Mouse (Mus musculus) intestine, postnatal 0 days (tissue): ENCODE results near the gene Fam78a. TPM values are rescaled to one million over a fixed set of nuclear protein-coding genes. Genes with fewer than 3 reads are reported as not detected.
A peak's percentile ranks its signal among the peaks of the same experiment; 100 is the strongest.

Experiments
- ATAC-seq: fragments of 200-750 bp; cut with Nextera tagmentation; 2 replicates; pipeline ENCODE4 v1.8.0; 2017; ENCODE audit warnings: mild to moderate bottlenecking, moderate TSS enrichment, moderate library complexity
- H3K27ac ChIP-seq: fragments of 300-500 bp; sonication (generic); 2 replicates; pipeline ENCODE4 v1.5.1; 2014; ENCODE audit warnings: mild to moderate bottlenecking, low read depth, low read length, moderate library complexity
- H3K27me3 ChIP-seq: fragments of 300-500 bp; sonication (generic); replicated peaks from 2 replicates; pipeline ENCODE4 v1.6.1; 2014; ENCODE audit warnings: low read length, mixed read lengths; ENCODE audit not compliant: control insufficient read depth, insufficient read depth
- H3K36me3 ChIP-seq: fragments of 300-500 bp; sonication (generic); 2 replicates; pipeline ENCODE4 v1.6.1; 2014; ENCODE audit warnings: mild to moderate bottlenecking, moderate library complexity; ENCODE audit not compliant: control insufficient read depth, insufficient read depth
- H3K4me1 ChIP-seq: fragments of 300-500 bp; sonication (generic); replicated peaks from 2 replicates; pipeline ENCODE4 v1.6.1; 2014; ENCODE audit warnings: antibody characterized with exemption, low read length, mixed read lengths; ENCODE audit not compliant: control insufficient read depth, insufficient read depth
- H3K4me2 ChIP-seq: fragments of 300-500 bp; sonication (generic); replicated peaks from 2 replicates; pipeline ENCODE4 v1.6.1; 2014; ENCODE audit warnings: low read depth, mild to moderate bottlenecking, moderate library complexity
- H3K4me3 ChIP-seq: fragments of 300-500 bp; sonication (generic); 2 replicates; pipeline ENCODE4 v1.5.1; 2014; ENCODE audit warnings: low read depth, low read length
- H3K9ac ChIP-seq: fragments of 300-500 bp; sonication (generic); 2 replicates; pipeline ENCODE4 v1.6.1; 2014; ENCODE audit warnings: mild to moderate bottlenecking, low read depth, low read length
- H3K9me3 ChIP-seq: fragments of 300-500 bp; sonication (generic); 2 replicates; pipeline ENCODE4 v1.6.1; 2016; ENCODE audit warnings: mixed run types; ENCODE audit not compliant: control insufficient read depth
- CTCF ChIP-seq: sonication (generic); IDR thresholded peaks from 2 replicates; pipeline ENCODE4 v1.5.1; 2016; ENCODE audit warnings: low read depth, mild to moderate bottlenecking, control low read depth, antibody characterized with exemption, moderate library complexity
- WGBS: fragments of 180-500 bp; shearing (Covaris S2); extraction: QIAGEN DNeasy Blood & Tissue Kit; methylation state at CpG from one replicate; pipeline ENCODE4 v1.1.7; 2014; 5-methylcytosine and 5-hydroxymethylcytosine counted together
- polyA plus RNA-seq: library from polyadenylated mRNA; unstranded; fragments of >200 nt; fragmentation: Nextera tagmentation; extraction: Ambion mirVana; gene quantifications from 2 replicates; pipeline ENCODE4 v1.2.1, GENCODE M21; 2015

Gene Fam78a
- polyA plus RNA-seq, 1 experiment from 2014 or later, result 6.2 TPM

DNA sequence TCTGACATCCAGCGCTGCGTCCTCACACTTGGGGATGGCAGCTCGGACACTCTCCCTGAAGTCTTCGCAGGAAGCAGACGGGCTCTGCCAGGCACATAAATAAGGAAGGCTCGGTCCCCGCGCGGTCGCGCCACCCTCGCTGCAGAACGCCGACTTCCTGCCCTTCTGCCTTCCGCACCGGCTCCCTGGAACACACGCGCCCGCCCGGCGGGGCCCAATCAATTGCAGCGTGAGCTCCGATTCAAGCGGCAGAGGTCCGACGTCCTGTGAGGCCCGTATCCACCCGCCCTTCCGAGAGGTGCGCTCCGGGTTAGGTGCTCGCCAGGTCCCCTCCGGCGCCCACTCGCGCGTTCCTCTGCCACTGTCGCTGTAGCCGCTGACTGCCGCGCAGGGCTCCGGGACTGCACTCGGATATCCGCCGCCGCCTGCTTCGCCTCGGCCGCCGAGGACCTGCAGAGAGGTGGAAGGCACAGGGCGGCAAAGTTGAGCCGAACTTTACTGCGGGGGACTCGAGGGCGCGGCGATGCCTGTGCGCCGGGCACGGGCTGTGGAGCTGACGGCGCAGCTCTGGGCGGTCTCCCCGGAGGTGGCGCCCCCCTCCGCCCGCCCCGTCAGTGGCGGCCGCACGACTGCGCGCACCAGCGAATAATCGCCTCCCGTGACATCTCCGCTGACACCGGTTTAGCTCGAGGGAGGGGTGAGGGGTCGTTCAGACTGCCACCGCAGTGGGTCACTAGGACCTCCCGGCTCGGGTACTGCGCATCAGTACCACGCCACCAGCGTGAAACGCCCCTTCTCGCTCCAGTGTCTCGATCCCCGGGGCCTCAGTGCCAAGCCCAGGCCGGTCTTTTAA lies 1.3 kb downstream of the Fam78a start:
- peak overlapping the region; percentile 65 for H3K4me3 ChIP-seq
- peak overlapping the region; percentile 99 for H3K4me2 ChIP-seq
- H3K27me3 ChIP-seq, result peaks cover 26% of the 10 kb centered on the region
- H3K27ac ChIP-seq, result peak overlapping the region; percentile 76
- WGBS, result under 1% methylated on average over 89 of the region's 91 CpGs
- no peaks in the 10 kb centered on the region for H3K36me3 ChIP-seq
- ATAC-seq, result peak; percentile 16; the same call in 1 of the 2 replicates
- no peaks in the 10 kb centered on the region for H3K9me3 ChIP-seq
- H3K9ac ChIP-seq, result peak overlapping the region; percentile 67
- no peaks in the 10 kb centered on the region; the same call in 1 of the 2 replicates for H3K4me1 ChIP-seq
- TF ChIP-seq CTCF, result peak; percentile 62

DNA sequence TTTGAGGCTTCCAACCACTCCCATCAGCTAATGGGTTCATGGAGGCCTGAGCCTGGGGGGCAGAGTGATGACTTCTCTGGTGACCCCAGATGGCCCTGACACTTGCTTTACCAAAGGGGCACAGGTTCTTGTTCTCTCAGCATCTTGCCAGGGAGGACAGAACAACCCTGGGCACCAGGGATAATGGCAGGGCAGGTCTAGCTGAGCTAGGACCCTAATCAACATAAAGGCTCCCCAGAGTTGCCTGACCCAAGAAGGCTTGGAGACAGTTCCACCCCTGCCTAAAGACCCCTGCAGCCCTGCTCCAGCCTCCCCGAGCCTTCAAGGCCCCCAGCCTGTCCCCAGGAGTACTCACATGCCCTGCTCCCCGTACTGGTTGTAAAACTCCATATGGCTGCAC lies 2.4 kb downstream of the Fam78a start:
- Histone ChIP-seq H3K9me3 (no peaks in the 10 kb centered on the region), H3K9ac (0 out of 2 replicates have a peak overlapping the region, but pooled peaks have one; percentile 17), H3K27ac (peak overlapping the region; percentile 60; the same call in 1 of the 2 replicates), H3K27me3 (peaks cover 17% of the 10 kb centered on the region), H3K36me3 (no peaks in the 10 kb centered on the region), H3K4me3 (peak overlapping the region; percentile 65), H3K4me1 (no peaks in the 10 kb centered on the region; the same call in 1 of the 2 replicates), H3K4me2 (peak overlapping the region; percentile 99)
- WGBS, result 50% methylated on average over 2 of the region's 2 CpGs
- TF ChIP-seq CTCF, result no peak
- no peak for ATAC-seq

DNA sequence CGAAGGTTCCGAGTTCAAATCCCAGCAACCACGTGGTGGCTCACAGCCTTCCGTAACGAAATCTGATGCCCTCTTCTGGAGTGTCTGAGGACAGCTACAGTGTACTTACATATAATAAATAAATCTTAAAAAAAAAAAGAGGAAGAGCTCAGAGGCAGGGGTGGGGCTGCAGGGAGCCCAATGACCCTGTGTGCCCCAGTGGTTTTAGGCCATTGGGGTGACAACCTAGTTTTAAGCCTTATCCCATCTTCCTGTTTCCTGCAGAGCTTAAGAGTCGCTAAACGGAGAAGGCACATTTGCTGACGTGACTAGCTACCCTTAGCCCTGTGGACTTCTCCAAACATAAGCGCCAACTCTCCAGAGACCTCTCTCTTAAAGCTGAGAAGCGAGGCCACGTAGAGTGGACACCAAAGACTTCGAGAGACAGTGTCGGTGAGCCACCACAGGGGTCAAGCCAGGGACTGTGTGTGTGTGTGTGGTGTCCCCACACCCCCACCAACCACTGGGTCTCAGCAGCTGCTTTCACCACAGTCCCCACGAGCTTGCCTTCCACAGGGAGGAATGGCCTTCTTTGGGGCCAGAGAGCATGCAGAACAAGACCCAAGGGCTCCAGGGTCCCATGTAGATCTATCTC lies 3.2 kb downstream of the Fam78a start:
- Histone ChIP-seq H3K27me3 (peaks cover 14% of the 10 kb centered on the region), H3K4me1 (no peaks in the 10 kb centered on the region; the same call in 1 of the 2 replicates), H3K9ac (no peak overlapping the region), H3K4me3 (peak overlapping the region; percentile 65; the same call in 1 of the 2 replicates), H3K9me3 (no peaks in the 10 kb centered on the region), H3K27ac (peak overlapping the region; percentile 60), H3K36me3 (no peaks in the 10 kb centered on the region), H3K4me2 (peak overlapping the region; percentile 99)
- 75% methylated on average over 14 of the region's 14 CpGs for WGBS
- TF ChIP-seq CTCF, result no peak
- no peak for ATAC-seq

DNA sequence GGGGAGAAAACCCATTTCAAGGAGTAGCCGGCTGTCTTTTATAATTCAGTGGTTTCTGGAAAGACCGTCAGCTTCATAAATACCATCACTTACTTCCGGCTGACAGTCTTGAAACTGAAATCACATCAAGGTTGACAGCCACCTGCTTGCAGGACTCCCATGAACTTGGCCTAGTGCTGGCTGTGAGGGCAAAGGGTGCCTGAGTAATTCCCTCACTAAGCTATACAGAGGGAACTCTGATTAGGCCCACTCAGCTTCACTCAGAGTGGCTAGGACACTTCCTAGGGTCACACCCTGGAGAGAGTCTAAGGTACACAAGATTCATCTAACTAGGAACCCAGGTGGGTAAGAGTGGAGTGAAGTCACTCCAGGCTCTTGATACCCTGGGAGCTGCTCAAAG lies 4.0 kb downstream of the Fam78a start:
- no peaks in the 10 kb centered on the region for H3K36me3 ChIP-seq
- H3K4me2 ChIP-seq, result no peak overlapping the region
- H3K4me1 ChIP-seq, result no peaks in the 10 kb centered on the region; the same call in 1 of the 2 replicates
- no peak overlapping the region for H3K9ac ChIP-seq
- H3K9me3 ChIP-seq, result no peaks in the 10 kb centered on the region
- H3K27ac ChIP-seq, result peak overlapping the region; percentile 62
- 0 out of 2 replicates have a peak, but pooled peaks cover 9% of the 10 kb centered on the region for H3K27me3 ChIP-seq
- H3K4me3 ChIP-seq, result no peak overlapping the region
- peak; percentile 93 for ATAC-seq
- 44% methylated on average over 3 of the region's 3 CpGs for WGBS
- no peak for TF ChIP-seq CTCF

DNA sequence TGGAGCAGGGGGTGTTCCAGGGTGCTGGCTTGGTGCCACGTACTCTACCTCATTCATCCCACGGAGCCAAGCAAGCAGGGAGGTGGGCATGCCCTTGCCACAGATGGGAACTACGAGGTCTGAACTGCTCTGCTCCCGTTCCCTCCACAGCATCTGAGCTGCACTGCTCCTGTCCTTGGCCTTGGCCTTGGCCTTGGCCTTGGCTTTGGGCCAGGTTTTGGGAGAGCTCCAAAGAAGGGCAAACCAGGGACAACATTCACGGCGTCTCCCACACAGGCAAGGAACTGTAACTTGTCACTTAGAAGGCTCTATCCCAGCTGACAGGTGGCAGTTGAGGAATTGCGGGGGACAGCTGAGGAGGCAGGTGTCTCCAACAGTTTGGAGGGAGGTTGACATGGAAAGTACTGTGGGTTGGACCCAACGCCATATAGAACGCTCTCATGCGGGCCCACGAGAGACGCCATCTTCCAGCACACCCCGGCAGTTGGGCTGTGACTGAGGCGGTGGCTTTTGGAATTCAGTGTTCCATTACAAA lies 5.4 kb downstream of the Fam78a start:
- Histone ChIP-seq H3K27me3 (0 out of 2 replicates have a peak, but pooled peaks cover 8% of the 10 kb centered on the region), H3K4me3 (no peak overlapping the region), H3K9me3 (no peaks in the 10 kb centered on the region), H3K9ac (no peak overlapping the region), H3K27ac (no peak overlapping the region), H3K4me2 (no peak overlapping the region), H3K4me1 (no peaks in the 10 kb centered on the region; the same call in 1 of the 2 replicates), H3K36me3 (no peaks in the 10 kb centered on the region)
- TF ChIP-seq CTCF, result no peak
- ATAC-seq, result no peak
- 86% methylated on average over 14 of the region's 14 CpGs for WGBS

DNA sequence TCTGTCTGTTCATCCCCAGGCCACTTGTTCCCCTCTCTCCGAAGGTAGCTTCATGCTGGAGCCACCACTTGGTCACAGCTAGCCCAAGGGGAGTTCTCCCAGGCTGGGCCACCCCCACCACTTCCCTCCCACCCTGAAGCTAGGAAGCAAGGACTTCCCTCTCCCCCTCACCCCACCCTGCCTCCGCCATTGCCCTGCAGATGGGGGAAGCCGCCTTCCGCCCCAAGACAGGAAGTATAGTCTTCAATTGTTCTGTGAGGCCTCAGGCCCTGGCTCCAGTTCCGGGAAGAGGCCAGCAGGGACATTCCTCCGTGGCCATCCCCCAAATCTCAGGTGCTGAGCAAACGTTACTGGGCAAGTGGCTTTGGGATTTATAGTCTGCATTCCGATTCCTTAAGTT lies 6.1 kb downstream of the Fam78a start:
- TF ChIP-seq CTCF, result no peak
- Histone ChIP-seq H3K9ac (no peak overlapping the region), H3K4me2 (no peak overlapping the region), H3K27me3 (0 out of 2 replicates have a peak, but pooled peaks cover 3% of the 10 kb centered on the region), H3K4me1 (no peaks in the 10 kb centered on the region; the same call in 1 of the 2 replicates), H3K27ac (0 out of 2 replicates have a peak overlapping the region, but pooled peaks have one; percentile 7), H3K36me3 (no peaks in the 10 kb centered on the region), H3K4me3 (no peak overlapping the region), H3K9me3 (no peaks in the 10 kb centered on the region)
- no peak for ATAC-seq
- 50% methylated on average over 8 of the region's 8 CpGs for WGBS
